Mouse (Mus musculus): ENCODE results near the gene Synj1. TPM values are rescaled to one million over a fixed set of nuclear protein-coding genes. Genes with fewer than 3 reads are reported as not detected.

Gene Synj1
- polyA plus RNA-seq, 1 experiment from 2014 or later, result 15.6 TPM

Small RNA genes within 50 kb of the gene (microRNA-seq; reads per million reads assigned to microRNA genes)
- gene Gm22933 (ENCODE audit: borderline number of aligned reads), result not detected

Other genes with a start within 250 kb of the Synj1 start
- 11.6 and 12.6 TPM in 2 replicates for gene Urb1, start 200.9 kb downstream of the Synj1 start, polyA plus RNA-seq (2014; fragmentation: Nextera tagmentation; extraction: Ambion mirVana)
- gene Eva1c, start 184.6 kb downstream of the Synj1 start, polyA plus RNA-seq (2014; fragmentation: Nextera tagmentation; extraction: Ambion mirVana), result 3.7 and 4.5 TPM in 2 replicates
- gene Cfap298, start 76.2 kb downstream of the Synj1 start, polyA plus RNA-seq (2014; fragmentation: Nextera tagmentation; extraction: Ambion mirVana), result 34.5 and 37.8 TPM in 2 replicates
- gene Paxbp1, start 33.2 kb upstream of the Synj1 start, polyA plus RNA-seq (2014; fragmentation: Nextera tagmentation; extraction: Ambion mirVana), result 51.8 and 58.2 TPM in 2 replicates
- gene 4932438H23Rik, start 83.8 kb upstream of the Synj1 start, polyA plus RNA-seq (2014; fragmentation: Nextera tagmentation; extraction: Ambion mirVana), result 0.49 and 0.72 TPM in 2 replicates
- 1.1 and 1.3 TPM in 2 replicates for gene Olig2, start 214.1 kb upstream of the Synj1 start, polyA plus RNA-seq (2014; fragmentation: Nextera tagmentation; extraction: Ambion mirVana)